Mouse (Mus musculus): ENCODE measurements around the gene Rnf157. TPM values are rescaled to one million over a fixed set of nuclear protein-coding genes. Genes with fewer than 3 reads are reported as not detected.

The Rnf157 gene
- polyA plus RNA-seq, 1 experiment: 7.2 TPM

DNA sequence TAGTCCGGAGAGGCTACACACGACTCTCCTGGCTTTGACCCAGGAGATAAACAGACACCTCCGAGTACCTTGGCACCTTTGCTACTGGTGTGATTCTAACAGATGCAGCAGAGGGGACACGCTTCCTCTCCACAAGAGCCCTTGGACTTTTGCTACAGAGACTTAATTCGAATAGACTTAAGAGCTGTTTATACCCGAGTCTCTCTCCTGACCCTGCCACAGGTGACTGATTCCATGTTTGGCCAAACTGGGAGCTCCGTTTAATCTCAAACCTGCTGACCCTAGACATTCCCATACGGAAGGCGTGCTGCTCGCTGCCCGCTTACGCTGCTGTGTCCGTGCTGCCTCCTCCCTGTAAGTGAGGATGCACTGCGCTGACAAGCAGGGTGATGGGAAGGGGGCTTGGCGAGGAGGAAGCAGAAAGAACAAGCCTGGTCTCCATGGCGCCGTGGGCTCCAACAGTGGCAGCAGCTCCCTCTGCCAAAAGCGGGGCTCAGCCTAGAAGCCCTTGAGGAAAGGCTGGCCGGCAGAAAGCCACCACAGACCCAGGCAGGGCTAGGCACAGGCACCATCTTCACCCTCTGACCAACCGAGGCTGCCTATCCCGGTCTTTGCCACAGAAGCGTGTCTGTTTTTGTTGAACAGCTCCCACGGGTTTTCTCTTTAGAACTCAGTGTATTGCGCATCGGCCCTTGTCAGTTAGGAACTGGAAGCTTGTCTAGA, 70.6 kb downstream of the Rnf157 start:
- Histone ChIP-seq H3K4me3 (ENCODE audit: control insufficient read depth, low read depth, low read length) (no peak overlapping the region), H3K36me3 (ENCODE audit: control insufficient read depth, insufficient read depth, low read length) (no peaks in the 10 kb centered on the region), H3K4me1 (ENCODE audit: control insufficient read depth, insufficient read depth, low read length) (no peaks in the 10 kb centered on the region), H3K27me3 (ENCODE audit: control insufficient read depth, insufficient read depth, low read length) (no peaks in the 10 kb centered on the region), H3K27ac (ENCODE audit: control insufficient read depth, insufficient read depth, low read depth, low read length) (no peak overlapping the region)
- TF ChIP-seq CTCF (IDR thresholded peaks at IDR 0.05; ENCODE audit: control insufficient read depth, insufficient read depth, insufficient replicate concordance, low read depth, low read length): no peak
- no peak for TF ChIP-seq POLR2A (IDR thresholded peaks at IDR 0.05; ENCODE audit: control insufficient read depth, low read depth, low read length)

- Histone ChIP-seq H3K27me3 (ENCODE audit: control insufficient read depth, insufficient read depth, low read length) (no peaks in the 10 kb centered on the region), H3K27ac (ENCODE audit: control insufficient read depth, insufficient read depth, low read depth, low read length) (no peak overlapping the region), H3K4me1 (ENCODE audit: control insufficient read depth, insufficient read depth, low read length) (peaks cover 17% of the 10 kb centered on the region), H3K4me3 (ENCODE audit: control insufficient read depth, low read depth, low read length) (peak overlapping the region; percentile 88), H3K36me3 (ENCODE audit: control insufficient read depth, insufficient read depth, low read length) (no peaks in the 10 kb centered on the region)
- no peak for TF ChIP-seq POLR2A (IDR thresholded peaks at IDR 0.05; ENCODE audit: control insufficient read depth, low read depth, low read length)
- no peak for TF ChIP-seq CTCF (IDR thresholded peaks at IDR 0.05; ENCODE audit: control insufficient read depth, insufficient read depth, insufficient replicate concordance, low read depth, low read length)
Observed at GRCm38 (mm10) chr11:116337531-116337930, 75.3 kb downstream of the Rnf157 start.

DNA sequence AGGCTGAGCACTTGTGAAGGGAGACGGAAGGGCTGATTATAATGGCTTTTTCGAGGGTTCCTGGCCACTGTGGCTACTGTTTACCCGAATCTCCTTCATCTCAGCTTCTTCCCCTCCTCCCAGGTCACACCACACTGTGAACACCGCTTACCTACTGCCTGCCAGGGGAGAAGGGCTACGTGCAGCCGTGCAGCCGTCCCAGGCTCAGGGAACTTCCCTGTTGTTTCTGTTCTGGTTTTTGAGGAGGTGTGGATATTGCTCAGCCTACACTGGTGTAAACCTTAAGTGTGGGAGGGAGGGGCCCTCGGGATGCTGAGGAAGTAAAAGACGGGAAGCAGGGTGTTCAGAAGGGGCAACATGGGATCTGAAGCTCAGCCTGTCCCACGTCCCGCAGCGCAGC, 75.8 kb downstream of the Rnf157 start:
- peaks cover 17% of the 10 kb centered on the region for H3K4me1 ChIP-seq (ENCODE audit: control insufficient read depth, insufficient read depth, low read length)
- no peaks in the 10 kb centered on the region for H3K36me3 ChIP-seq (ENCODE audit: control insufficient read depth, insufficient read depth, low read length)
- H3K27ac ChIP-seq (ENCODE audit: control insufficient read depth, insufficient read depth, low read depth, low read length): no peak overlapping the region
- H3K4me3 ChIP-seq (ENCODE audit: control insufficient read depth, low read depth, low read length): peak overlapping the region; percentile 88
- TF ChIP-seq CTCF (IDR thresholded peaks at IDR 0.05; ENCODE audit: control insufficient read depth, insufficient read depth, insufficient replicate concordance, low read depth, low read length): no peak
- no peaks in the 10 kb centered on the region for H3K27me3 ChIP-seq (ENCODE audit: control insufficient read depth, insufficient read depth, low read length)

- Histone ChIP-seq H3K27ac (ENCODE audit: control insufficient read depth, insufficient read depth, low read depth, low read length) (no peak overlapping the region), H3K36me3 (ENCODE audit: control insufficient read depth, insufficient read depth, low read length) (no peaks in the 10 kb centered on the region), H3K4me3 (ENCODE audit: control insufficient read depth, low read depth, low read length) (peak overlapping the region; percentile 88), H3K27me3 (ENCODE audit: control insufficient read depth, insufficient read depth, low read length) (no peaks in the 10 kb centered on the region), H3K4me1 (ENCODE audit: control insufficient read depth, insufficient read depth, low read length) (peaks cover 17% of the 10 kb centered on the region)
- TF ChIP-seq CTCF (IDR thresholded peaks at IDR 0.05; ENCODE audit: control insufficient read depth, insufficient read depth, insufficient replicate concordance, low read depth, low read length) (no peak), POLR2A (IDR thresholded peaks at IDR 0.05; ENCODE audit: control insufficient read depth, low read depth, low read length) (no peak)
Observed at GRCm38 (mm10) chr11:116336393-116336792, 76.4 kb downstream of the Rnf157 start.

GRCm38 (mm10) chr11:116335244-116336036, 77.4 kb downstream of the Rnf157 start, which contains the start of gene Foxj1:
Foxj1 (minus strand) TSS chr11:116335399.
- TF ChIP-seq POLR2A (IDR thresholded peaks at IDR 0.05; ENCODE audit: control insufficient read depth, low read depth, low read length): peak; percentile 71
- no peak; the same call in none of the 2 replicates for TF ChIP-seq CTCF (IDR thresholded peaks at IDR 0.05; ENCODE audit: control insufficient read depth, insufficient read depth, insufficient replicate concordance, low read depth, low read length)
- peaks cover 17% of the 10 kb centered on the region for H3K4me1 ChIP-seq (ENCODE audit: control insufficient read depth, insufficient read depth, low read length)

GRCm38 (mm10) chr11:116334417-116334782, 78.4 kb downstream of the Rnf157 start:
- no peak for TF ChIP-seq CTCF (IDR thresholded peaks at IDR 0.05; ENCODE audit: control insufficient read depth, insufficient read depth, insufficient replicate concordance, low read depth, low read length)
- TF ChIP-seq POLR2A (IDR thresholded peaks at IDR 0.05; ENCODE audit: control insufficient read depth, low read depth, low read length): no peak
- Histone ChIP-seq H3K27ac (ENCODE audit: control insufficient read depth, insufficient read depth, low read depth, low read length) (no peak overlapping the region), H3K36me3 (ENCODE audit: control insufficient read depth, insufficient read depth, low read length) (no peaks in the 10 kb centered on the region), H3K4me1 (ENCODE audit: control insufficient read depth, insufficient read depth, low read length) (peaks cover 17% of the 10 kb centered on the region), H3K4me3 (ENCODE audit: control insufficient read depth, low read depth, low read length) (peak overlapping the region; percentile 88), H3K27me3 (ENCODE audit: control insufficient read depth, insufficient read depth, low read length) (no peaks in the 10 kb centered on the region)

More at GRCm38 (mm10) chr11:116335244-116336036, 77.4 kb downstream of the Rnf157 start, which contains the start of gene Foxj1:
- Histone ChIP-seq H3K27me3 (ENCODE audit: control insufficient read depth, insufficient read depth, low read length) (no peaks in the 10 kb centered on the region), H3K4me3 (ENCODE audit: control insufficient read depth, low read depth, low read length) (peak within 1 kb of the TSS; percentile 88), H3K27ac (ENCODE audit: control insufficient read depth, insufficient read depth, low read depth, low read length) (no peak within 1 kb of the TSS; the same call in 1 of the 2 replicates), H3K36me3 (ENCODE audit: control insufficient read depth, insufficient read depth, low read length) (no peaks in the 10 kb centered on the region)
